Mouse (Mus musculus): ENCODE results near the gene BC117090. TPM values are rescaled to one million over a fixed set of nuclear protein-coding genes. Genes with fewer than 3 reads are reported as not detected.
"Not testable (repeated sequence)": the region's sequence is repeated elsewhere in the genome, so short reads cannot be mapped to it uniquely, and the experiment has no call there.

BC117090 gene
- total and polyA plus RNA-seq, 3 experiments: not detected

DNA sequence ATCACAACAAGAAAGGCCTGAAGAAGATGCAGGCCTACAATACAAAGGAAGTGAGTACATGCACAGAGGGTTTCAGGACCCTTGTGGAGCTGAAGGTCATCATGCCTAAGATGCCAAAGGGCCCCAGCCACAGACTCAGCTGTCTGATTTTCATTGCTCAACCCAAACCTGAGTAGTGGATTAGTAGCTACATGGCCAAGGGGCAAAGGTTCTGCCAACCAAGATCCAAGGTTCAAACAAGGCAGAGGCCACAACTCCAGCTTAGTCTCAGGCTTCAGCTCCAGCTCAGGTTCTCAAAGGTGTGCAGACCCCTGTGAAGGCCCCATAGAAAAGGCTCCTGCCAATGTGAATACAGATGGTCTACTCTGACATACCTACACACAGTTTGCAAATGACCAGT is 14.8 kb downstream of the BC117090 start:
- no peak overlapping the region for H3K27ac ChIP-seq (ENCODE audit: insufficient read depth, low read depth)
- no peak for DNase-seq (ENCODE audit: extremely low read depth)
- H3K9me3 ChIP-seq (replicated peaks; ENCODE audit: low read length): peaks cover 5% of the 10 kb centered on the region
- H3K79me2 ChIP-seq (replicated peaks; ENCODE audit: control insufficient read depth, extremely low read depth, insufficient read depth, poor library complexity, severe bottlenecking): no peaks in the 10 kb centered on the region
- no peak for TF ChIP-seq MAZ (IDR thresholded peaks at IDR 0.05; ENCODE audit: low read depth, low read length)
- in situ Hi-C loops (cut with MboI; ENCODE audit: low pct_ligation_motif_present, low pct_unique_long_range_greater_than_20kb, low sequenced_read_pairs) (no loop called here), dilution Hi-C loops (cut with MboI; ENCODE audit: extremely low pct_ligation_motif_present, extremely low pct_unique_long_range_greater_than_20kb, low sequenced_read_pairs) (no loop called here)
- no peaks in the 10 kb centered on the region for H3K36me3 ChIP-seq (replicated peaks in 1 of 2; ENCODE audit: control insufficient read depth in 1 of 2, insufficient read depth in 1 of 2, low read length in 1 of 2)
- no peak overlapping the region for H3K4me2 ChIP-seq (ENCODE audit: insufficient read depth, low read depth, poor library complexity, severe bottlenecking)
- H3K27me3 ChIP-seq (replicated peaks): no peaks in the 10 kb centered on the region
- no peak overlapping the region for H3K9ac ChIP-seq (ENCODE audit: insufficient read depth, low read depth)
- no peak overlapping the region for H3K4me3 ChIP-seq (replicated peaks in 1 of 3; ENCODE audit: low read depth in 2 of 3, low read length in 2 of 3, poor library complexity in 1 of 3)
- no peaks in the 10 kb centered on the region for H3K4me1 ChIP-seq (ENCODE audit: control insufficient read depth in 1 of 2, insufficient read depth in 2 of 2)

GRCm38 (mm10) chr16:36316111-36316510 is 18.0 kb downstream of the BC117090 start:
- H3K27me3 ChIP-seq (replicated peaks); H3K4me1 ChIP-seq (ENCODE audit: control insufficient read depth in 1 of 2, insufficient read depth in 2 of 2); dilution Hi-C loops (cut with MboI; ENCODE audit: extremely low pct_ligation_motif_present, extremely low pct_unique_long_range_greater_than_20kb, low sequenced_read_pairs); in situ Hi-C loops (cut with MboI; ENCODE audit: low pct_ligation_motif_present, low pct_unique_long_range_greater_than_20kb, low sequenced_read_pairs); H3K79me2 ChIP-seq (replicated peaks; ENCODE audit: control insufficient read depth, extremely low read depth, insufficient read depth, poor library complexity, severe bottlenecking); H3K9ac ChIP-seq (ENCODE audit: insufficient read depth, low read depth); H3K4me2 ChIP-seq (ENCODE audit: insufficient read depth, low read depth, poor library complexity, severe bottlenecking); H3K36me3 ChIP-seq (replicated peaks in 1 of 2; ENCODE audit: control insufficient read depth in 1 of 2, insufficient read depth in 1 of 2, low read length in 1 of 2); DNase-seq (ENCODE audit: extremely low read depth); H3K9me3 ChIP-seq (replicated peaks; ENCODE audit: low read length); H3K27ac ChIP-seq (ENCODE audit: insufficient read depth, low read depth); H3K4me3 ChIP-seq (replicated peaks in 1 of 3; ENCODE audit: low read depth in 2 of 3, low read length in 2 of 3, poor library complexity in 1 of 3): not testable (repeated sequence)

DNA sequence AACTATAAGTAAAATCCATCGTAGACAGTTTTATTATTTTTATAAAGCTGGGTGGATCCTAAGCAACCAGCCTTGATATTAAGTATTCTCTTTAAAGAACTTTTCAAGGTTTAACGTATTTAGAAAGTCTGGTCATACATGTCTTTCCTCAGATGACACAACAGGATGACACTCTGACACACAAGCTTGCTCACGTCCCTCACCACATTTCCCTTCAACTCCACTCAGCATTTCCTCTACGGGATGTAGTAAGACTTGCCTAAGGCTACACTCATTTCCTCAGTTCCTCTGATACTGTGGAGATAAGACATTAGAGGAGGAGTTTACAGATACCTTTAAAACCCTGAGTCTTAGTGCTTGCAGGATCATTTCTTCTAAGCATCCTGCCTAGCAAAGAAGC is 26.5 kb downstream of the BC117090 start:
- H3K9ac ChIP-seq (ENCODE audit: insufficient read depth, low read depth): no peak overlapping the region
- TF ChIP-seq POLR2AphosphoS2 (IDR thresholded peaks at IDR 0.05; ENCODE audit: low read depth, low read length) (no peak), CHD2 (IDR thresholded peaks at IDR 0.05; ENCODE audit: low read length) (no peak), E2F4 (IDR thresholded peaks at IDR 0.05; ENCODE audit: insufficient replicate concordance, low read depth, low read length) (no peak), MEF2A (IDR thresholded peaks at IDR 0.05; ENCODE audit: borderline replicate concordance, low read depth, low read length) (no peak), RCOR1 (conservative IDR thresholded peaks at IDR 0.05; ENCODE audit: low read depth, low read length) (no peak), ZC3H11A (IDR thresholded peaks at IDR 0.05; ENCODE audit: low read depth, low read length) (no peak), GABPA (IDR thresholded peaks at IDR 0.05; ENCODE audit: insufficient replicate concordance, low read depth, low read length) (no peak), BHLHE40 (IDR thresholded peaks at IDR 0.05; ENCODE audit: low read depth, low read length) (no peak), JUND (conservative IDR thresholded peaks at IDR 0.05; ENCODE audit: low read depth, low read length) (no peak), UBTF (IDR thresholded peaks at IDR 0.05; ENCODE audit: low read depth, low read length) (no peak), TCF12 (IDR thresholded peaks at IDR 0.05; ENCODE audit: low read depth, low read length) (no peak)
- H3K4me1 ChIP-seq (ENCODE audit: control insufficient read depth in 1 of 2, insufficient read depth in 2 of 2): no peaks in the 10 kb centered on the region
- no peak overlapping the region for H3K27ac ChIP-seq (ENCODE audit: insufficient read depth, low read depth)
- no peaks in the 10 kb centered on the region for H3K36me3 ChIP-seq (replicated peaks in 1 of 2; ENCODE audit: control insufficient read depth in 1 of 2, insufficient read depth in 1 of 2, low read length in 1 of 2)
- no peak overlapping the region for H3K4me3 ChIP-seq (replicated peaks in 1 of 3; ENCODE audit: low read depth in 2 of 3, low read length in 2 of 3, poor library complexity in 1 of 3)
- no peaks in the 10 kb centered on the region for H3K79me2 ChIP-seq (replicated peaks; ENCODE audit: control insufficient read depth, extremely low read depth, insufficient read depth, poor library complexity, severe bottlenecking)
- no peak overlapping the region for H3K4me2 ChIP-seq (ENCODE audit: insufficient read depth, low read depth, poor library complexity, severe bottlenecking)
- no peaks in the 10 kb centered on the region for H3K27me3 ChIP-seq (replicated peaks)
- H3K9me3 ChIP-seq (replicated peaks; ENCODE audit: low read length): no peaks in the 10 kb centered on the region
- in situ Hi-C loops (cut with MboI; ENCODE audit: low pct_ligation_motif_present, low pct_unique_long_range_greater_than_20kb, low sequenced_read_pairs): no loop called here
- dilution Hi-C loops (cut with MboI; ENCODE audit: extremely low pct_ligation_motif_present, extremely low pct_unique_long_range_greater_than_20kb, low sequenced_read_pairs): no loop called here
- no peak for DNase-seq (ENCODE audit: extremely low read depth)
